Mouse (Mus musculus) MEL (cell line): ENCODE measurements around the gene Kalrn.

ENCODE experiments used
- CTCF ChIP-seq, 3 experiments: IDR thresholded peaks in 2 of 3; conservative IDR thresholded peaks in 1 of 3; 2 replicates each; pipeline ENCODE4 v1.5.1; 2011 to 2012; ENCODE audit warnings: low read length in 3 of 3, low read depth in 2 of 3, mild to moderate bottlenecking in 2 of 3, improper control_type of control experiment in 1 of 3, inconsistent platforms in 1 of 3, mixed read lengths in 1 of 3, moderate library complexity in 1 of 3; ENCODE audit not compliant: control insufficient read depth in 1 of 3, insufficient read depth in 1 of 3, poor library complexity in 1 of 3, severe bottlenecking in 1 of 3
- ELF1 ChIP-seq: IDR thresholded peaks from 2 replicates; pipeline ENCODE4 v1.6.1; 2014; ENCODE audit warnings: low read depth, mild to moderate bottlenecking, inconsistent platforms, low read length, improper control_type of control experiment, moderate library complexity
- EP300 ChIP-seq, 2 experiments: IDR thresholded peaks; 2 replicates each; pipeline ENCODE4 v1.6.1; 2011; ENCODE audit warnings: improper control_type of control experiment in 2 of 2, low read length in 2 of 2, low read depth in 1 of 2, mild to moderate bottlenecking in 1 of 2
- ETS1 ChIP-seq: IDR thresholded peaks from 2 replicates; pipeline ENCODE4 v1.6.1; 2012; ENCODE audit warnings: low read depth, mild to moderate bottlenecking, inconsistent platforms, low read length, improper control_type of control experiment, moderate library complexity
- GABPA ChIP-seq: IDR thresholded peaks from 2 replicates; pipeline ENCODE4 v1.6.1; 2012; ENCODE audit warnings: low read depth, mild to moderate bottlenecking, inconsistent platforms, low read length, improper control_type of control experiment, moderate library complexity
- HCFC1 ChIP-seq: IDR thresholded peaks from 2 replicates; pipeline ENCODE4 v1.6.1; 2012; ENCODE audit warnings: low read depth, mild to moderate bottlenecking, inconsistent platforms, low read length, improper control_type of control experiment, moderate library complexity
- JUND ChIP-seq: IDR thresholded peaks from 2 replicates; pipeline ENCODE4 v1.6.1; 2011; ENCODE audit warnings: low read depth, mild to moderate bottlenecking, improper control_type of control experiment, low read length
- KAT2A ChIP-seq: conservative IDR thresholded peaks from 2 replicates; pipeline ENCODE4 v1.6.1; 2012; ENCODE audit warnings: low read depth, low read length, improper control_type of control experiment, inconsistent platforms
- MAFK ChIP-seq: IDR thresholded peaks from 2 replicates; pipeline ENCODE4 v1.6.1; 2011; ENCODE audit warnings: low read depth, mild to moderate bottlenecking, low read length, improper control_type of control experiment, borderline replicate concordance
- POLR2A ChIP-seq, 2 experiments: IDR thresholded peaks; 2 replicates each; pipeline ENCODE4 v1.6.1; 2011 to 2012; ENCODE audit warnings: low read length in 2 of 2, mild to moderate bottlenecking in 2 of 2, control low read depth in 1 of 2, improper control_type of control experiment in 1 of 2, low read depth in 1 of 2, moderate library complexity in 1 of 2; ENCODE audit not compliant: control insufficient read depth in 1 of 2, insufficient read depth in 1 of 2, poor library complexity in 1 of 2
- RAD21 ChIP-seq: IDR thresholded peaks from 2 replicates; pipeline ENCODE4 v1.6.1; 2011; ENCODE audit warnings: mild to moderate bottlenecking, low read depth, low read length, improper control_type of control experiment
- RCOR1 ChIP-seq: IDR thresholded peaks from 2 replicates; pipeline ENCODE4 v1.6.1; 2012; ENCODE audit warnings: low read depth, mild to moderate bottlenecking, inconsistent platforms, low read length, improper control_type of control experiment
- UBTF ChIP-seq: IDR thresholded peaks from 2 replicates; pipeline ENCODE4 v1.6.1; 2012; ENCODE audit warnings: low read depth, mild to moderate bottlenecking, inconsistent platforms, low read length, improper control_type of control experiment, moderate library complexity, borderline replicate concordance; ENCODE audit not compliant: insufficient read depth
- ZNF384 ChIP-seq: IDR thresholded peaks from 2 replicates; pipeline ENCODE4 v1.6.1; 2012; ENCODE audit warnings: low read depth, mild to moderate bottlenecking, inconsistent platforms, low read length, improper control_type of control experiment

DNA sequence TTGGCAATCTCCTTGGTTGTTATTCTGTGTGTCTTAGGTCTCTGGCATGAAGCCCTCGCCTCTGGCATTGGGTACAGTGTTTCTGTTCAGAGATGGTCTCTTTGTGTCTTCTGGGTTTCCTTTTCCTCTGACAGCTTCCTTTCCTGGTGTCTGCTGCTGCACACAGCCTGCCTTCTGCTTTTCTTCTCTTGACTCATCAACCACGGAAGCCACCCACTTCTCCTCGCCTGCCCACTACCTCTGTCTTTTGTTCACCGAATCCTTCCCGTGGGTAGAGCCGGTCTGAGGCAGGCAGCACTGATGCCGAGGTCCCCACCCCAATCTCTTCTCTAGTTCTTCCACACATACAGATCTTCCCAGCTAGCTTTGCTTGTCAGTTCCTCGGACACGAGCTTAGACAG is 452.5 kb downstream of the Kalrn start:
- no peak for TF ChIP-seq POLR2A (IDR thresholded peaks at IDR 0.05; ENCODE audit: control insufficient read depth in 1 of 2, insufficient read depth in 1 of 2, low read depth in 1 of 2, low read length in 2 of 2, poor library complexity in 1 of 2)
- TF ChIP-seq GABPA, result no peak
- no peak for TF ChIP-seq CTCF (IDR thresholded peaks at IDR 0.05 in 2 of 3, conservative IDR thresholded peaks at IDR 0.05 in 1 of 3; ENCODE audit: control insufficient read depth in 1 of 3, insufficient read depth in 1 of 3, low read depth in 2 of 3, low read length in 3 of 3, poor library complexity in 1 of 3, severe bottlenecking in 1 of 3)
- TF ChIP-seq RAD21, result no peak
- TF ChIP-seq ETS1, result no peak
- no peak for TF ChIP-seq MAFK
- TF ChIP-seq KAT2A, result no peak
- TF ChIP-seq ZNF384, result no peak
- no peak for TF ChIP-seq HCFC1
- no peak for TF ChIP-seq UBTF
- no peak for TF ChIP-seq ELF1
- no peak for TF ChIP-seq JUND
- TF ChIP-seq EP300 (IDR thresholded peaks at IDR 0.05; ENCODE audit: low read depth in 1 of 2, low read length in 2 of 2), result no peak
- no peak for TF ChIP-seq RCOR1
